Mouse (Mus musculus) heart, embryonic 11.5 days (tissue): ENCODE results near the gene Adamts17. TPM values are rescaled to one million over a fixed set of nuclear protein-coding genes. Genes with fewer than 3 reads are reported as not detected.

Experiments
- ATAC-seq: fragments of 200-750 bp; cut with Nextera tagmentation; replicated peaks from 2 replicates; pipeline ENCODE4 v1.8.0; 2017; ENCODE audit warnings: moderate library complexity; ENCODE audit not compliant: insufficient number of reproducible peaks, low FRiP score, low TSS enrichment
- H3K27ac ChIP-seq: fragments of 300-500 bp; sonication (generic); 2 replicates; pipeline ENCODE4 v1.5.1; 2014; ENCODE audit warnings: mild to moderate bottlenecking, low read depth, low read length
- H3K27me3 ChIP-seq: fragments of 300-500 bp; sonication (generic); 2 replicates; pipeline ENCODE4 v1.6.1; 2014; ENCODE audit warnings: mild to moderate bottlenecking, low read length, mixed read lengths; ENCODE audit not compliant: control insufficient read depth, insufficient read depth
- H3K36me3 ChIP-seq: fragments of 300-500 bp; sonication (generic); 2 replicates; pipeline ENCODE4 v1.6.1; 2014; ENCODE audit warnings: mild to moderate bottlenecking, low read length, moderate library complexity, mixed read lengths; ENCODE audit not compliant: control insufficient read depth, insufficient read depth
- H3K4me1 ChIP-seq: fragments of 300-500 bp; sonication (generic); 2 replicates; pipeline ENCODE4 v1.6.1; 2014; ENCODE audit warnings: low read length; ENCODE audit not compliant: control insufficient read depth, insufficient read depth
- H3K4me2 ChIP-seq: fragments of 300-500 bp; sonication (generic); 2 replicates; pipeline ENCODE4 v1.6.1; 2014; ENCODE audit warnings: mild to moderate bottlenecking, moderate library complexity
- H3K4me3 ChIP-seq: fragments of 300-500 bp; sonication (generic); 2 replicates; pipeline ENCODE4 v1.5.1; 2014; ENCODE audit warnings: low read depth, low read length
- H3K9ac ChIP-seq: fragments of 300-500 bp; sonication (generic); 2 replicates; pipeline ENCODE4 v1.6.1; 2014; ENCODE audit warnings: mild to moderate bottlenecking, low read depth, low read length, moderate library complexity
- H3K9me3 ChIP-seq: fragments of 300-500 bp; sonication (generic); replicated peaks from 2 replicates; pipeline ENCODE4 v1.6.1; 2016; ENCODE audit warnings: low read length; ENCODE audit not compliant: control insufficient read depth
- WGBS: fragments of 180-500 bp; shearing (Covaris S2); extraction: QIAGEN DNeasy Blood & Tissue Kit; methylation state at CpG from one replicate; pipeline ENCODE4 v1.1.7; 2014; ENCODE audit not compliant: insufficient replicate concordance; 5-methylcytosine and 5-hydroxymethylcytosine counted together
- polyA plus RNA-seq: library from polyadenylated mRNA; unstranded; fragments of >200 nt; fragmentation: Nextera tagmentation; extraction: Ambion mirVana; gene quantifications from 2 replicates; pipeline ENCODE4 v1.2.1, GENCODE M21; 2014

Adamts17 gene
- polyA plus RNA-seq, 1 experiment from 2014 or later = 2.8 TPM

DNA sequence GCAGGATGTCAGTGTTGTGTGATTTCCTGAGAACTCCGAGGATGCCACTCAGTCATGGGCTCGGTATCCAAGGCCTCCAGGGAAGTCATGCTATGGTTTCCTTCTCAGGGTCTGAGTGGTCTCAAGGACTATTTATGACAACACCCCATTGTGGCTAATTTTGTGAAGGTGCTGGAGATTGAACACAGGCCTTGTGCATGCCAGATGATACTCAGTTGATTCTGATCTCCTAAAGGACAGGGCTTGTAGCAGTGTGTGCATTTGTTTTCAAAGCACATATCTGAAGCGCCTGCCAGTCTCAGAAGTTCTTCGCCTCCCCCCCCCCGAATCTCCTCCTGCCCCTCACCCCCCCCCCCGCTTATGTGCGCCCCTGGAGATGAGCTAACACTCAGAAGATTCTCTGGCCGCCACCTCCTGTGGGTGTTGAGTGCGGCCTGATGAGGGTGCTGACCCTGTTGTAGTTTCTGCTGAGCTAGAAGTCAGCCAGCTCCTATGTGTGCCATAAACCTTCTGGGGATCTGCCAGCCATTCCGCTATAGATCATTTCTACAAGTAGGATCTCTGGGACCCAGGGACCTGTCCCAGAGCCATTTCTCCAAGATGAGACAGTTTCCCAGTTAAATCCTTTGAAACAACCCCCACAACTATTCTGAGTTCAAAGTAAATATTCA, 232.6 kb downstream of the Adamts17 start:
- H3K27me3 ChIP-seq = no peaks in the 10 kb centered on the region
- H3K9me3 ChIP-seq = no peaks in the 10 kb centered on the region
- H3K4me1 ChIP-seq = peaks cover 6% of the 10 kb centered on the region; the same call in 1 of the 2 replicates
- H3K4me2 ChIP-seq = no peak overlapping the region
- WGBS = 52% methylated on average over 10 of the region's 10 CpGs
- H3K27ac ChIP-seq = peak overlapping the region; percentile 66; the same call in 1 of the 2 replicates
- no peaks in the 10 kb centered on the region for H3K36me3 ChIP-seq
- no peak overlapping the region for H3K9ac ChIP-seq
- ATAC-seq = 0 out of 2 replicates have a peak, but pooled peaks have one; percentile 46
- H3K4me3 ChIP-seq = no peak overlapping the region

DNA sequence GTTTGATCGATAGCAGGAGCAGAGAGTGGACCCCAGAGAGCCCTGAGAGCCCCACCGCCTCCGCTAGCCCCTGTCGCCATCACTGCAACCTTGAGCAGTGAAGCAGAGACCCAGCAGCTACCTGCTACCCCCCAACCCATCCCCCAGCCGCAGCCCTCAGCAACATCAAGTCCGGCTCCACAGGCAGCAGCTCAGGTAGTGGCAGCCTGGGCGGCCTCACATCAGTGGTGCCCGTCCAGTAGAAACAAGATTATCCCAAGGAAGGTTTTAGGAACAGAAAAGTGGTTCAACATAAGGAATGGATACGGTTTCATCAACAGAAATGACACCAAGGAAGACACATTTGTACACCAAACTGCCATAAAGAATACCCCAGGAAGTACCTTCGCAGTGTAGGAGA, 243.2 kb downstream of the Adamts17 start:
- ATAC-seq = no peak
- Histone ChIP-seq H3K9ac (no peak overlapping the region), H3K4me3 (no peak overlapping the region), H3K27ac (no peak overlapping the region), H3K36me3 (no peaks in the 10 kb centered on the region), H3K9me3 (no peaks in the 10 kb centered on the region), H3K4me2 (no peak overlapping the region), H3K27me3 (no peaks in the 10 kb centered on the region), H3K4me1 (no peaks in the 10 kb centered on the region)
- 87% methylated on average over 10 of the region's 10 CpGs for WGBS

DNA sequence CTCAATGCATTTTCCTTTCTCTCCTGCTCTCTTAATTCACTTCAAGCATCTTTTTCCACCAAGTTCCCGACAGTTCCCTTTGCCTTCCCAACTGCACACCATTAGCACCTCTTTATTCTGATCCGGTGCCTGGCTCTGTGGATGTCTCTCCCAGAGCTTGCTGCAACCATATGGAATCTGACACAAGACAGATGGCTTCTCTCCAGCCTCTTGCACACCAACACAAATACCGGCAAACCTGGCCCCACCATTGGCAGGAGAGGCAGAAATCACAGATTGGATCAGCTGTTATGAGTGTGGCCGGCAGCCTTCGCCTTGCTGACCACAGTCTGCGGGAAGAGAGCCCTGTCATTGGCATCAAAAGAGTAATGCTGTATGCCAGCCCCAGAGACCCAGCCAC, 248.2 kb downstream of the Adamts17 start:
- Histone ChIP-seq H3K27me3 (no peaks in the 10 kb centered on the region), H3K9me3 (no peaks in the 10 kb centered on the region), H3K36me3 (no peaks in the 10 kb centered on the region), H3K9ac (no peak overlapping the region), H3K27ac (no peak overlapping the region), H3K4me3 (no peak overlapping the region), H3K4me1 (no peaks in the 10 kb centered on the region), H3K4me2 (no peak overlapping the region)
- WGBS = 58% methylated on average over 6 of the region's 6 CpGs
- ATAC-seq = no peak

DNA sequence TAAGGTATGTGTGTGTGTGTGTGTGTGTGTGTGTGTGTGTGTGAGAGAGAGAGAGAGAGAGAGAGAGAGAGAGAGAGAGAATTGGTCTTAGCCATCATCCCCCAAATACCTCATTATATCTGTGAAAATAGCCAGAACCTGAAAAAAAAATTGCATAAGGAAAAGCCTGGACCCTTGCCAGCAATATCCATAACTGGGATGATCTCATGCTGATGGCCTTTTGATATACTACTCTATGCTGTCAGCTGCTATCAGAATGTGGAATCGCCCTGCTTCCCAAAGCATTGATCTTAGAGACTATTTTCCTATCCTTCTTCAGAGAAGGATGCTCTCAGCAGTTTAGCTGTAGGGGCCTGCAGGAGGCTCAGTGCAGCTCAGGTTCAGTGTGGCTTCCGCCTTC, 257.6 kb downstream of the Adamts17 start:
- Histone ChIP-seq H3K27ac (no peak overlapping the region), H3K9me3 (no peaks in the 10 kb centered on the region), H3K4me2 (no peak overlapping the region), H3K4me1 (no peaks in the 10 kb centered on the region), H3K36me3 (no peaks in the 10 kb centered on the region), H3K27me3 (no peaks in the 10 kb centered on the region), H3K4me3 (no peak overlapping the region), H3K9ac (no peak overlapping the region)
- 72% methylated on average over 2 of the region's 2 CpGs for WGBS
- no peak for ATAC-seq

DNA sequence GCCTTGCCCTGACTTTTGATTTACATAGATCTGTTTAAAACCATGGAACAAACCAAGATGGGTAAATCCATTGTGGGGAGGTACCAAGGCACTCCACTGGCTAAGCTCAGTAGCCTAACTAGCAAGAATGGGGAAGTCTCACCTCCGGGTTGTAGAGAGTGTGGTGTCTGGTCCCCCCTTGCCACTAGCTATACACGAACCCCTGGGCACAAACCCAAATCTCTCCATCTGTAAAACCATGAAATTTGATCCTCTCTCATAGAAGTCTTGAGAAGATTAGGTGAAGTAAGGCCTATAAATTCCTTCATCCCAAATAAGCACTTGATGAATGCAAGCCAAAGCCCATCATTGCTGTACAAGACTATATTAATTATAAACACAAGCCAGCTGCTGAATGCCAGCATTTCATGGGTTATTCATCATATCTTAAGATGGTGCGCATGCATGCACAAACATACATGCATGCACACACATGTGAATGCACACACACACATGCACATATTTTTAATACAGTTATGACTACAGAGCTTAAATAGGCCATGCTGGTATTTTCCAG, 262.0 kb downstream of the Adamts17 start:
- WGBS = 73% methylated on average over 3 of the region's 3 CpGs
- H3K4me2 ChIP-seq = no peak overlapping the region

DNA sequence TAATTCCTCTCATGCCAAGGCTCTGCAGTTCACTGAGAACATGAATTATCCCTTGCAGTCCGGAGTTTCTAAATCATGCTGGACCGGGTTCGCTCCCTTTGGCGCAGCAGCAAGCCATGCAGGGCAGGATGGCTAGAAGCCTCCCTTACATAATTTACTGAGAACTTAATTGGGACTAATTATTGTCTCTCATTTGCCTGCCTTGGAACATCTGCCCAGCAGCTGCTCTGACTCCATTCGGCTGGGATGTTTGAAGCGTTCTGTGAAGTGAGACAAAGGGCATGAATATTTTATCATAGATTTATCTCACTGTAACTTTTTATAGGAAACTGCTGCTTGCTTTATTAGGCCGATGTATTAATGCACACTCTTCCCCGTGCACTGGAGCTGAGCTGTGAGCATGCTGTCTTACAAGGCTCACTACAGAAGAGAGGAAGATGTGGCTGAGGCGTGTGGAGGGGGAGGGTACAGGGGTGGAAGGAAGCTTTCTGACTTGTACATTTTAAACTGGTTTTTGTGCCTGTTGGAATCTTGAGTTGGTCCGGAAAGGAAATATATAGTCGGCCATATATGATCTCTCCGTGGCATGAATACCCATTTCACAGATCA, 271.1 kb downstream of the Adamts17 start:
- Histone ChIP-seq H3K27ac (no peak overlapping the region), H3K27me3 (no peaks in the 10 kb centered on the region), H3K4me1 (no peaks in the 10 kb centered on the region), H3K36me3 (no peaks in the 10 kb centered on the region), H3K9ac (no peak overlapping the region), H3K9me3 (no peaks in the 10 kb centered on the region), H3K4me2 (no peak overlapping the region), H3K4me3 (no peak overlapping the region)
- WGBS = 86% methylated on average over 12 of the region's 12 CpGs
- no peak for ATAC-seq

More for the DNA sequence above, 262.0 kb downstream of the Adamts17 start:
- Histone ChIP-seq H3K9ac (no peak overlapping the region), H3K4me3 (no peak overlapping the region), H3K36me3 (no peaks in the 10 kb centered on the region), H3K27me3 (no peaks in the 10 kb centered on the region), H3K27ac (no peak overlapping the region), H3K9me3 (no peaks in the 10 kb centered on the region), H3K4me1 (no peaks in the 10 kb centered on the region)
- no peak for ATAC-seq

DNA sequence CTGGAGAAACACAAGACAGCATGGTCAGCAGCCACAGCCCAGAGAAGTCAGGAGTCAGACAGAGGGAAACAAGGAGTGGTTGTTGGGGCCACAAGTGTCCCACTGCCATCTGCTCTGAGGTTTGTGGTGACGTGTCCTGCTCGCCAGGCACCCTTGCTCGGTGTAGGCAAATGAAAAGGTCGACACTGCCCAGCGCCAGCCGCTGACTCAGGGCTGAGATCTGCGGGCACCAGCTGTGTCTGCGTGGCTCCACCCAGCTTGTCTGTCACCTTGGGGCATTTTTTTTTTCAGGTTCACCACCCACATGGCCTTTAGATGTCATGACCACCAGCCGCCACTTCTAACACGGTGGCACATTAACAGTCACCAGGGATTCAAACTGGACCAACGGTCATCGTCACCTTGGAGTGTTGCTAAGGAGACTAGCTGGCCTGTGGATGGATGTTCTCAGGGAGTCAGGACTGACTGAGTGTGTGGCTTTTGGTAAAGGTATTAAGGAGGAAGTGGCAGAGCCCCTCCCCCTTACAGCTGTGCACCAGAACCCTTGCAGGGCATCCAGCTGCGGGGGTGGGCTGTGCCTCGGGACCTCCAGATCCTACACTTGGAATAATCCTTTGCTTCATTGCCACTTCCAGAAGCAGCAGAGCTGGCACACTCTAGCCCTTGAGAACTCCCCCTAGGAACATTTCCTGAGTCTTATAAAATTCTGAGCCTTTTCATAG, 273.1 kb downstream of the Adamts17 start:
- Histone ChIP-seq H3K27ac (no peak overlapping the region), H3K4me3 (no peak overlapping the region), H3K36me3 (no peaks in the 10 kb centered on the region), H3K27me3 (no peaks in the 10 kb centered on the region), H3K4me1 (no peaks in the 10 kb centered on the region), H3K9ac (no peak overlapping the region), H3K9me3 (no peaks in the 10 kb centered on the region), H3K4me2 (no peak overlapping the region)
- ATAC-seq = no peak
- 52% methylated on average over 14 of the region's 14 CpGs for WGBS

DNA sequence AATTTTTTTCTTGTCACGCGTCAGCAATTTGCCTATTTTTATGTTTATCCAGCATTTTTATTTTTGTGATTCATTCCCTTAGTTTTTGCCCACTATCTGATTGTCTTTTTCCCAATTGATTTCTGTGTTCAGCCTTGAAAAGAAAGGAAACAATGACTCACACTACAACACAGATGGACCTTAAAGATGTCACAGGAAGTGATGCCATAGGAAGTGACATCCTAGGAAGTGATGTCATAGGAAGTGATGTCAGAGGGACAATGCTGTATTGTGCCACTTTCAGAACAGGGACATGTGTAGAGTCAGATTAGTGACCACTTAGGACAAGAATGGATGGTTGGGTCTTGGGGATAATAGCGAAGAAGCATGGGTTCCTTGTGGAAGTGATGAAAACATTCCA, 274.5 kb downstream of the Adamts17 start:
- 92% methylated on average over 3 of the region's 3 CpGs for WGBS
- Histone ChIP-seq H3K27ac (no peak overlapping the region), H3K27me3 (no peaks in the 10 kb centered on the region), H3K36me3 (no peaks in the 10 kb centered on the region), H3K4me2 (no peak overlapping the region), H3K4me1 (no peaks in the 10 kb centered on the region), H3K9me3 (no peaks in the 10 kb centered on the region), H3K9ac (no peak overlapping the region), H3K4me3 (no peak overlapping the region)
- no peak for ATAC-seq
